Mouse (Mus musculus) kidney, adult 18-20 months (tissue): ENCODE results near the gene Anapc15-ps.

Experiments used
- DNase-seq: peaks from one replicate; pipeline ENCODE4 v3.0.0; 2021

Anapc15-ps gene

GRCm38 (mm10) chr10:95689058-95689457, 15.8 kb upstream of the Anapc15-ps start:
- DNase-seq, result no peak

GRCm38 (mm10) chr10:95687558-95688141, 14.4 kb upstream of the Anapc15-ps start:
- DNase-seq, result no peak

- DNase-seq, result no peak
These were observed 12.8 kb upstream of the Anapc15-ps start for GRCm38 (mm10) chr10:95686041-95686440.

- DNase-seq, result no peak
These were observed 11.7 kb upstream of the Anapc15-ps start for GRCm38 (mm10) chr10:95684782-95685555.

GRCm38 (mm10) chr10:95684250-95684649, 11.0 kb upstream of the Anapc15-ps start:
- no peak for DNase-seq

GRCm38 (mm10) chr10:95683735-95684134, 10.5 kb upstream of the Anapc15-ps start:
- DNase-seq, result no peak

- peak; percentile 88 for DNase-seq
These were observed 9.7 kb upstream of the Anapc15-ps start for GRCm38 (mm10) chr10:95682964-95683363.

- DNase-seq, result peak; percentile 17
These were observed 9.0 kb upstream of the Anapc15-ps start for GRCm38 (mm10) chr10:95682091-95682740.

- DNase-seq, result no peak
These were observed 8.2 kb upstream of the Anapc15-ps start for GRCm38 (mm10) chr10:95681481-95681880.

GRCm38 (mm10) chr10:95681058-95681440, 7.8 kb upstream of the Anapc15-ps start:
- peak; percentile 28 for DNase-seq

GRCm38 (mm10) chr10:95680153-95681057, 7.2 kb upstream of the Anapc15-ps start:
- peak; percentile 56 for DNase-seq

GRCm38 (mm10) chr10:95679131-95679530, 5.9 kb upstream of the Anapc15-ps start:
- DNase-seq, result no peak

- no peak for DNase-seq
These were observed 5.4 kb upstream of the Anapc15-ps start for GRCm38 (mm10) chr10:95678661-95679060.

- DNase-seq, result no peak
These were observed 5.0 kb upstream of the Anapc15-ps start for GRCm38 (mm10) chr10:95678241-95678640.

- peak; percentile 37 for DNase-seq
These were observed 4.3 kb upstream of the Anapc15-ps start for GRCm38 (mm10) chr10:95677356-95678109.

GRCm38 (mm10) chr10:95676991-95677355, 3.7 kb upstream of the Anapc15-ps start:
- DNase-seq, result no peak

- DNase-seq, result no peak
These were observed 3.1 kb upstream of the Anapc15-ps start for GRCm38 (mm10) chr10:95676387-95676786.

- DNase-seq, result no peak
These were observed 2.2 kb downstream of the Anapc15-ps start for GRCm38 (mm10) chr10:95670781-95671780.

GRCm38 (mm10) chr10:95669872-95670271, 3.4 kb downstream of the Anapc15-ps start:
- DNase-seq, result no peak

GRCm38 (mm10) chr10:95669034-95669433, 4.2 kb downstream of the Anapc15-ps start:
- DNase-seq, result no peak
